In genomic region chr13:55443799-55444285, GRCm38 (mm10) we compare ENCODE assay signal across 8 mouse cellular contexts. TPM values are rescaled to one million over a fixed set of nuclear protein-coding genes. Genes with fewer than 3 reads are reported as not detected.
DNase-seq lines count a peak whose midpoint lies in the region; ATAC-seq and TF ChIP-seq lines count a peak whose summit lies in the region.

No protein-coding gene starts in this region.

- H3K4me2 ChIP-seq in heart, embryonic 14.5 days (ENCODE audit: low read length), result peak overlapping the region; percentile 74
- H3K4me2 ChIP-seq in hindbrain, embryonic 12.5 days (replicated peaks), result peak overlapping the region; percentile 87
- H3K4me2 ChIP-seq in midbrain, embryonic 12.5 days (replicated peaks), result peak overlapping the region; percentile 74

- TF ChIP-seq CTCF in ES-Bruce4 (IDR thresholded peaks at IDR 0.05; ENCODE audit: low read depth, low read length), result no peak

- H3K4me1 ChIP-seq in heart, embryonic 14.5 days (ENCODE audit: control insufficient read depth in 2 of 2, insufficient read depth in 2 of 2, low read length in 2 of 2), result peaks cover 4 to 21% of the 10 kb centered on the region in 2 experiments
- H3K4me1 ChIP-seq in ES-Bruce4 (ENCODE audit: control insufficient read depth, insufficient read depth, low read length), result peaks cover 10% of the 10 kb centered on the region
- peaks cover 30% of the 10 kb centered on the region for H3K4me1 ChIP-seq in hindbrain, embryonic 12.5 days
- peaks cover 34% of the 10 kb centered on the region for H3K4me1 ChIP-seq in midbrain, embryonic 12.5 days

- H3K9me3 ChIP-seq in heart, embryonic 14.5 days (ENCODE audit: control insufficient read depth, low read length), result no peaks in the 10 kb centered on the region
- no peaks in the 10 kb centered on the region for H3K9me3 ChIP-seq in ES-Bruce4 (replicated peaks; ENCODE audit: control insufficient read depth, insufficient read depth, low read length, poor library complexity, severe bottlenecking)
- H3K9me3 ChIP-seq in hindbrain, embryonic 12.5 days (replicated peaks), result no peaks in the 10 kb centered on the region
- no peaks in the 10 kb centered on the region for H3K9me3 ChIP-seq in midbrain, embryonic 12.5 days

- no peaks in the 10 kb centered on the region for H3K36me3 ChIP-seq in heart, embryonic 14.5 days (ENCODE audit: control insufficient read depth, insufficient read depth, low read length)
- H3K36me3 ChIP-seq in ES-Bruce4 (ENCODE audit: control insufficient read depth, insufficient read depth, low read length, poor library complexity, severe bottlenecking), result no peaks in the 10 kb centered on the region
- H3K36me3 ChIP-seq in hindbrain, embryonic 12.5 days, result no peaks in the 10 kb centered on the region
- H3K36me3 ChIP-seq in midbrain, embryonic 12.5 days, result peaks cover under 1% of the 10 kb centered on the region; the same call in 1 of the 2 replicates

- DNase-seq in heart, postnatal 36 days, result no peak
- DNase-seq in left cerebral cortex, postnatal 4 days, result no peak
- DNase-seq in kidney, postnatal 4 days, result no peak
- DNase-seq in ovary, postnatal 36 days (ENCODE audit: low spot score), result no peak

- peak overlapping the region; percentile 78 to 95; a peak in 3 of 4 replicates for H3K4me3 ChIP-seq in heart, embryonic 14.5 days (ENCODE audit: control insufficient read depth in 1 of 2, insufficient read depth in 1 of 2, low read depth in 1 of 2, low read length in 2 of 2)
- H3K4me3 ChIP-seq in ES-Bruce4 (ENCODE audit: low read depth, low read length), result peak overlapping the region; percentile 90
- H3K4me3 ChIP-seq in hindbrain, embryonic 12.5 days, result peak overlapping the region; percentile 87
- peak overlapping the region; percentile 88 for H3K4me3 ChIP-seq in midbrain, embryonic 12.5 days

- no peaks in the 10 kb centered on the region for H3K27me3 ChIP-seq in heart, embryonic 14.5 days (ENCODE audit: control insufficient read depth, insufficient read depth, low read length)
- H3K27me3 ChIP-seq in ES-Bruce4 (ENCODE audit: control insufficient read depth, insufficient read depth, low read length, poor library complexity, severe bottlenecking), result no peaks in the 10 kb centered on the region
- no peaks in the 10 kb centered on the region for H3K27me3 ChIP-seq in hindbrain, embryonic 12.5 days
- no peaks in the 10 kb centered on the region for H3K27me3 ChIP-seq in midbrain, embryonic 12.5 days

- H3K9ac ChIP-seq in heart, embryonic 14.5 days (ENCODE audit: low read length), result peak overlapping the region; percentile 62; the same call in 1 of the 2 replicates
- peak overlapping the region; percentile 69 for H3K9ac ChIP-seq in ES-Bruce4 (ENCODE audit: low read depth, poor library complexity, severe bottlenecking)
- peak overlapping the region; percentile 73; the same call in 1 of the 2 replicates for H3K9ac ChIP-seq in hindbrain, embryonic 12.5 days
- peak overlapping the region; percentile 69 for H3K9ac ChIP-seq in midbrain, embryonic 12.5 days (replicated peaks)

- intact Hi-C loops in heart, postnatal 36 days (cut with DNase I), result loop anchor here (2.0 kb wide), 1 partner anchor 25 kb away; no protein-coding TSS in a partner anchor
- intact Hi-C loops in left cerebral cortex, postnatal 4 days (cut with DNase I), result no loop called here

- peak overlapping the region in 1 of 2 experiments; percentile 93; a peak in 2 of 4 replicates for H3K27ac ChIP-seq in heart, embryonic 14.5 days (replicated peaks in 1 of 2; ENCODE audit: control insufficient read depth in 1 of 2, insufficient read depth in 1 of 2, low read depth in 2 of 2, low read length in 2 of 2)
- H3K27ac ChIP-seq in ES-Bruce4 (ENCODE audit: insufficient read depth, low read length), result peak overlapping the region; percentile 73
- peak overlapping the region; percentile 96 for H3K27ac ChIP-seq in hindbrain, embryonic 12.5 days
- H3K27ac ChIP-seq in midbrain, embryonic 12.5 days (replicated peaks), result peak overlapping the region; percentile 93

- no peak for ATAC-seq in heart, embryonic 14.5 days (ENCODE audit: insufficient number of reproducible peaks, insufficient read depth, low FRiP score, low read depth)
- no peak for ATAC-seq in hindbrain, embryonic 12.5 days (ENCODE audit: low FRiP score)
- no peak for ATAC-seq in midbrain, embryonic 12.5 days (ENCODE audit: low FRiP score, low read depth)

- 39% methylated on average over 9 of the region's 9 CpGs for WGBS in heart, embryonic 14.5 days
- 48% methylated on average over 9 of the region's 9 CpGs for WGBS in hindbrain, embryonic 12.5 days
- WGBS in midbrain, embryonic 12.5 days, result 50% methylated on average over 9 of the region's 9 CpGs

- no peak for TF ChIP-seq EP300 in ES-Bruce4 (IDR thresholded peaks at IDR 0.05; ENCODE audit: insufficient read depth, low read depth, low read length)

- no peak for TF ChIP-seq POLR2A in ES-Bruce4 (IDR thresholded peaks at IDR 0.05; ENCODE audit: insufficient read depth, low read length)

RNA-seq across cellular contexts. Expression of gene Grk6, which starts 1.0 kb away (rescaled TPM):
- polyA plus RNA-seq in heart, embryonic 14.5 days (2014; fragmentation: Nextera tagmentation; extraction: Ambion mirVana), result 20.6 and 23.6 TPM in 2 replicates
- total RNA-seq in heart, postnatal 36 days (2021), result 10 to 100 TPM; 17.6 to 18.1 TPM
- 58.2 and 63.4 TPM in 2 replicates for polyA plus RNA-seq in ES-Bruce4 (2011; ENCODE audit: insufficient read depth, insufficient read length, low read depth, missing spikeins)
- 48.9 and 54.4 TPM in 2 replicates for polyA plus RNA-seq in hindbrain, embryonic 12.5 days (2016; fragmentation: Nextera tagmentation; extraction: Ambion mirVana)
- polyA plus RNA-seq in midbrain, embryonic 12.5 days (2016; fragmentation: Nextera tagmentation; extraction: Ambion mirVana), result 53.1 and 58.5 TPM in 2 replicates
- 10 to 100 TPM; 73.8 to 78.8 TPM for total RNA-seq in left cerebral cortex, postnatal 4 days (2021)

RNA-seq across cellular contexts. Expression of gene F12, which starts 17.2 kb away (rescaled TPM):
- polyA plus RNA-seq in heart, embryonic 14.5 days (2014; fragmentation: Nextera tagmentation; extraction: Ambion mirVana), result not detected in 2 replicates
- total RNA-seq in heart, postnatal 36 days (2021), result not detected
- polyA plus RNA-seq in ES-Bruce4 (2011; ENCODE audit: insufficient read depth, insufficient read length, low read depth, missing spikeins), result not detected in 2 replicates
- polyA plus RNA-seq in hindbrain, embryonic 12.5 days (2016; fragmentation: Nextera tagmentation; extraction: Ambion mirVana), result 0.16 TPM in 1 of 2 replicates, not detected in the other
- not detected in 2 replicates for polyA plus RNA-seq in midbrain, embryonic 12.5 days (2016; fragmentation: Nextera tagmentation; extraction: Ambion mirVana)
- under 1 TPM; 0.30 to 0.38 TPM for total RNA-seq in left cerebral cortex, postnatal 4 days (2021)

RNA-seq across cellular contexts. Expression of gene Prr7, which starts 20.2 kb away (rescaled TPM):
- polyA plus RNA-seq in heart, embryonic 14.5 days (2014; fragmentation: Nextera tagmentation; extraction: Ambion mirVana), result 0.24 and 0.30 TPM in 2 replicates
- under 1 TPM; 0.58 to 0.70 TPM for total RNA-seq in heart, postnatal 36 days (2021)
- 3.1 and 3.4 TPM in 2 replicates for polyA plus RNA-seq in ES-Bruce4 (2011; ENCODE audit: insufficient read depth, insufficient read length, low read depth, missing spikeins)
- 1.1 and 1.5 TPM in 2 replicates for polyA plus RNA-seq in hindbrain, embryonic 12.5 days (2016; fragmentation: Nextera tagmentation; extraction: Ambion mirVana)
- polyA plus RNA-seq in midbrain, embryonic 12.5 days (2016; fragmentation: Nextera tagmentation; extraction: Ambion mirVana), result 2.0 and 2.3 TPM in 2 replicates
- total RNA-seq in left cerebral cortex, postnatal 4 days (2021), result 10 to 100 TPM; 86.0 to 87.5 TPM

RNA-seq across cellular contexts. Expression of gene Pfn3, which starts 28.8 kb away (rescaled TPM):
- not detected in 2 replicates for polyA plus RNA-seq in heart, embryonic 14.5 days (2014; fragmentation: Nextera tagmentation; extraction: Ambion mirVana)
- total RNA-seq in heart, postnatal 36 days (2021), result not detected
- polyA plus RNA-seq in ES-Bruce4 (2011; ENCODE audit: insufficient read depth, insufficient read length, low read depth, missing spikeins), result not detected in 2 replicates
- polyA plus RNA-seq in hindbrain, embryonic 12.5 days (2016; fragmentation: Nextera tagmentation; extraction: Ambion mirVana), result not detected in 2 replicates
- polyA plus RNA-seq in midbrain, embryonic 12.5 days (2016; fragmentation: Nextera tagmentation; extraction: Ambion mirVana), result not detected in 2 replicates
- total RNA-seq in left cerebral cortex, postnatal 4 days (2021), result 1 to 10 TPM in 1 of 2 experiments, under 1 TPM in 1; 0.97 to 1.1 TPM

RNA-seq across cellular contexts. Expression of gene Dbn1, which starts 44.1 kb away (rescaled TPM):
- 51.8 and 53.5 TPM in 2 replicates for polyA plus RNA-seq in heart, embryonic 14.5 days (2014; fragmentation: Nextera tagmentation; extraction: Ambion mirVana)
- total RNA-seq in heart, postnatal 36 days (2021), result 1 to 10 TPM; 9.4 to 9.6 TPM
- 43.6 and 44.3 TPM in 2 replicates for polyA plus RNA-seq in ES-Bruce4 (2011; ENCODE audit: insufficient read depth, insufficient read length, low read depth, missing spikeins)
- 585 and 628 TPM in 2 replicates for polyA plus RNA-seq in hindbrain, embryonic 12.5 days (2016; fragmentation: Nextera tagmentation; extraction: Ambion mirVana)
- 558 and 585 TPM in 2 replicates for polyA plus RNA-seq in midbrain, embryonic 12.5 days (2016; fragmentation: Nextera tagmentation; extraction: Ambion mirVana)
- 100 to 1,000 TPM; 623 to 643 TPM for total RNA-seq in left cerebral cortex, postnatal 4 days (2021)
